8 mouse cellular contexts compared by ENCODE assay signal in genomic region chr11:55497885-55498284, GRCm38 (mm10). TPM values are rescaled to one million over a fixed set of nuclear protein-coding genes. Genes with fewer than 3 reads are reported as not detected.
DNase-seq lines count a peak whose midpoint lies in the region; ATAC-seq and TF ChIP-seq lines count a peak whose summit lies in the region.

No protein-coding gene starts in this region.

- peaks cover 92% of the 10 kb centered on the region for H3K36me3 ChIP-seq in C2C12 (ENCODE audit: control insufficient read depth, insufficient read depth)
- H3K36me3 ChIP-seq in forebrain, embryonic 16.5 days (ENCODE audit: control insufficient read depth, insufficient read depth), result peaks cover 26% of the 10 kb centered on the region
- H3K36me3 ChIP-seq in kidney, embryonic 16.5 days (ENCODE audit: insufficient read depth, low read length), result peaks cover 86% of the 10 kb centered on the region

- 66% methylated on average over 5 of the region's 5 CpGs for WGBS in forebrain, embryonic 16.5 days
- WGBS in kidney, embryonic 16.5 days, result 71% methylated on average over 5 of the region's 5 CpGs

- no peaks in the 10 kb centered on the region for H3K27me3 ChIP-seq in C2C12 (ENCODE audit: control insufficient read depth, insufficient read depth, insufficient read length)
- no peaks in the 10 kb centered on the region for H3K27me3 ChIP-seq in forebrain, embryonic 16.5 days (replicated peaks; ENCODE audit: control insufficient read depth, insufficient read depth, low read length)
- H3K27me3 ChIP-seq in kidney, embryonic 16.5 days (ENCODE audit: insufficient read depth, low read length), result no peaks in the 10 kb centered on the region

- no peaks in the 10 kb centered on the region for H3K9me3 ChIP-seq in forebrain, embryonic 16.5 days (ENCODE audit: control insufficient read depth, low read length)
- H3K9me3 ChIP-seq in kidney, embryonic 16.5 days (ENCODE audit: low read length), result no peaks in the 10 kb centered on the region

- no peak overlapping the region for H3K27ac ChIP-seq in bone marrow macrophage, adult 2 months (ENCODE audit: insufficient read depth, low read depth, low read length)
- H3K27ac ChIP-seq in forebrain, embryonic 16.5 days (ENCODE audit: low read length), result no peak overlapping the region
- no peak overlapping the region for H3K27ac ChIP-seq in kidney, embryonic 16.5 days (ENCODE audit: low read length)

- DNase-seq in 3T3-L1 (ENCODE audit: low read depth, low spot score), result peak; percentile 81
- DNase-seq in lung, postnatal 10 days, result peak; percentile 53
- DNase-seq in right cerebral cortex, postnatal 4 days, result peak; percentile 25
- no peak for DNase-seq in urinary bladder, adult 2 months (ENCODE audit: low spot score)

- peak; percentile 35 for TF ChIP-seq CTCF in C2C12 (IDR thresholded peaks at IDR 0.05; ENCODE audit: control insufficient read depth, insufficient read depth, insufficient read length)
- peak; percentile 52; the same call in 1 of the 2 replicates for TF ChIP-seq CTCF in bone marrow macrophage, adult 2 months (IDR thresholded peaks at IDR 0.05; ENCODE audit: low read depth, low read length)

- no peak overlapping the region for H3K4me3 ChIP-seq in C2C12 (ENCODE audit: insufficient read depth, poor library complexity, severe bottlenecking)
- H3K4me3 ChIP-seq in bone marrow macrophage, adult 2 months (ENCODE audit: insufficient read depth, low read length), result no peak overlapping the region
- H3K4me3 ChIP-seq in forebrain, embryonic 16.5 days (replicated peaks; ENCODE audit: low read length), result no peak overlapping the region
- H3K4me3 ChIP-seq in kidney, embryonic 16.5 days (ENCODE audit: low read length), result no peak overlapping the region

- H3K79me2 ChIP-seq in C2C12 (ENCODE audit: control insufficient read depth, insufficient read depth), result peaks cover 83% of the 10 kb centered on the region

- peaks cover 25% of the 10 kb centered on the region for H3K79me3 ChIP-seq in C2C12 (ENCODE audit: low read depth)

- H3K4me2 ChIP-seq in forebrain, embryonic 16.5 days (ENCODE audit: low read length), result no peak overlapping the region
- H3K4me2 ChIP-seq in kidney, embryonic 16.5 days (replicated peaks; ENCODE audit: low read depth, low read length), result no peak overlapping the region

- ATAC-seq in forebrain, embryonic 16.5 days, result 0 out of 2 replicates have a peak, but pooled peaks have one; percentile 59
- peak; percentile 22; the same call in 1 of the 2 replicates for ATAC-seq in kidney, embryonic 16.5 days (ENCODE audit: low FRiP score, low TSS enrichment)

- no peak overlapping the region for H3K9ac ChIP-seq in forebrain, embryonic 16.5 days (replicated peaks; ENCODE audit: low read depth, low read length)
- H3K9ac ChIP-seq in kidney, embryonic 16.5 days (replicated peaks; ENCODE audit: low read length), result no peak overlapping the region

- no peak overlapping the region for H3ac ChIP-seq in C2C12 (ENCODE audit: control insufficient read depth, insufficient read length, low read depth)

- no peak for TF ChIP-seq POLR2A in bone marrow macrophage, adult 2 months (IDR thresholded peaks at IDR 0.05; ENCODE audit: borderline replicate concordance, low read depth, low read length)

- peaks cover 11% of the 10 kb centered on the region for H3K4me1 ChIP-seq in bone marrow macrophage, adult 2 months (ENCODE audit: control insufficient read depth, insufficient read depth, low read length)
- no peaks in the 10 kb centered on the region for H3K4me1 ChIP-seq in forebrain, embryonic 16.5 days (replicated peaks; ENCODE audit: control insufficient read depth, insufficient read depth, low read length)
- H3K4me1 ChIP-seq in kidney, embryonic 16.5 days (ENCODE audit: insufficient read depth, low read length), result no peaks in the 10 kb centered on the region

TF ChIP-seq in C2C12, 6 proteins besides CTCF, POLR2A, EP300 and RAD21:
- TF ChIP-seq FOSL1 (IDR thresholded peaks at IDR 0.05; ENCODE audit: insufficient read depth, low read length, poor library complexity, severe bottlenecking), result no peak
- TF ChIP-seq MAX (IDR thresholded peaks at IDR 0.05), result peak; percentile 20

RNA-seq across cellular contexts. Expression of gene G3bp1, which starts 28.4 kb away (rescaled TPM):
- 82.5 TPM for polyA plus RNA-seq in C2C12 (2012; fragmentation: generic; extraction: Trizol)
- 29.4 and 32.0 TPM in 2 replicates for polyA plus RNA-seq in bone marrow macrophage, adult 2 months (2012; ENCODE audit: insufficient read depth, insufficient read length, missing spikeins)
- polyA plus RNA-seq in forebrain, embryonic 16.5 days (2015; fragmentation: Nextera tagmentation; extraction: Ambion mirVana), result 144 and 158 TPM in 2 replicates
- polyA plus RNA-seq in kidney, embryonic 16.5 days (2015; fragmentation: Nextera tagmentation; extraction: Ambion mirVana), result 188 and 197 TPM in 2 replicates
- 41.6 and 41.8 TPM in 2 replicates for polyA plus RNA-seq in urinary bladder, adult 2 months (2012; rRNA removed)

RNA-seq across cellular contexts. Expression of gene Atox1, which starts 36.8 kb away (rescaled TPM):
- polyA plus RNA-seq in C2C12 (2012; fragmentation: generic; extraction: Trizol), result 365 TPM
- 363 and 383 TPM in 2 replicates for polyA plus RNA-seq in bone marrow macrophage, adult 2 months (2012; ENCODE audit: insufficient read depth, insufficient read length, missing spikeins)
- 218 and 221 TPM in 2 replicates for polyA plus RNA-seq in forebrain, embryonic 16.5 days (2015; fragmentation: Nextera tagmentation; extraction: Ambion mirVana)
- 376 and 406 TPM in 2 replicates for polyA plus RNA-seq in kidney, embryonic 16.5 days (2015; fragmentation: Nextera tagmentation; extraction: Ambion mirVana)
- polyA plus RNA-seq in urinary bladder, adult 2 months (2012; rRNA removed), result 382 and 536 TPM in 2 replicates
